Mouse (Mus musculus) hindbrain, embryonic 16.5 days (tissue): Measurements from ENCODE around the gene Agtrap. TPM values are rescaled to one million over a fixed set of nuclear protein-coding genes. Genes with fewer than 3 reads are reported as not detected.

Source experiments
- ATAC-seq: fragments of 200-750 bp; cut with Nextera tagmentation; 2 replicates; pipeline ENCODE4 v1.8.0; 2017; ENCODE audit warnings: moderate TSS enrichment, moderate library complexity
- H3K27ac ChIP-seq: fragments of 300-500 bp; sonication (generic); 2 replicates; pipeline ENCODE4 v1.5.1; 2014; ENCODE audit warnings: low read depth, mild to moderate bottlenecking, control low read depth, low read length, moderate library complexity
- H3K27me3 ChIP-seq: fragments of 300-500 bp; sonication (generic); replicated peaks from 2 replicates; pipeline ENCODE4 v1.6.1; 2014; ENCODE audit warnings: low read length; ENCODE audit not compliant: control insufficient read depth, insufficient read depth
- H3K36me3 ChIP-seq: fragments of 300-500 bp; sonication (generic); 2 replicates; pipeline ENCODE4 v1.6.1; 2014; ENCODE audit warnings: mild to moderate bottlenecking, low read length, moderate library complexity, mixed read lengths; ENCODE audit not compliant: control insufficient read depth, insufficient read depth
- H3K4me1 ChIP-seq: fragments of 300-500 bp; sonication (generic); 2 replicates; pipeline ENCODE4 v1.6.1; 2014; ENCODE audit warnings: low read depth, low read length; ENCODE audit not compliant: control insufficient read depth, insufficient read depth
- H3K4me2 ChIP-seq: fragments of 300-500 bp; sonication (generic); 2 replicates; pipeline ENCODE4 v1.6.1; 2014; ENCODE audit warnings: mild to moderate bottlenecking, low read length, control low read depth, moderate library complexity
- H3K4me3 ChIP-seq: fragments of 300-500 bp; sonication (generic); 2 replicates; pipeline ENCODE4 v1.5.1; 2014; ENCODE audit warnings: mild to moderate bottlenecking, low read length, control low read depth, moderate library complexity
- H3K9ac ChIP-seq: fragments of 300-500 bp; sonication (generic); 2 replicates; pipeline ENCODE4 v1.6.1; 2014; ENCODE audit warnings: low read depth, mild to moderate bottlenecking, control low read depth, low read length, moderate library complexity
- H3K9me3 ChIP-seq: fragments of 300-500 bp; sonication (generic); 2 replicates; pipeline ENCODE4 v1.6.1; 2014; ENCODE audit warnings: mild to moderate bottlenecking, low read length, moderate library complexity; ENCODE audit not compliant: control insufficient read depth
- WGBS: fragments of 180-500 bp; shearing (Covaris S2); extraction: QIAGEN DNeasy Blood & Tissue Kit; methylation state at CpG from one replicate; pipeline ENCODE4 v1.1.7; 2014; 5-methylcytosine and 5-hydroxymethylcytosine counted together
- polyA plus RNA-seq: library from polyadenylated mRNA; unstranded; fragments of >200 nt; fragmentation: Nextera tagmentation; extraction: Ambion mirVana; gene quantifications from 2 replicates; pipeline ENCODE4 v1.2.1, GENCODE M21; 2015

The Agtrap gene
- polyA plus RNA-seq, 1 experiment from 2014 or later, result 7.4 TPM

DNA sequence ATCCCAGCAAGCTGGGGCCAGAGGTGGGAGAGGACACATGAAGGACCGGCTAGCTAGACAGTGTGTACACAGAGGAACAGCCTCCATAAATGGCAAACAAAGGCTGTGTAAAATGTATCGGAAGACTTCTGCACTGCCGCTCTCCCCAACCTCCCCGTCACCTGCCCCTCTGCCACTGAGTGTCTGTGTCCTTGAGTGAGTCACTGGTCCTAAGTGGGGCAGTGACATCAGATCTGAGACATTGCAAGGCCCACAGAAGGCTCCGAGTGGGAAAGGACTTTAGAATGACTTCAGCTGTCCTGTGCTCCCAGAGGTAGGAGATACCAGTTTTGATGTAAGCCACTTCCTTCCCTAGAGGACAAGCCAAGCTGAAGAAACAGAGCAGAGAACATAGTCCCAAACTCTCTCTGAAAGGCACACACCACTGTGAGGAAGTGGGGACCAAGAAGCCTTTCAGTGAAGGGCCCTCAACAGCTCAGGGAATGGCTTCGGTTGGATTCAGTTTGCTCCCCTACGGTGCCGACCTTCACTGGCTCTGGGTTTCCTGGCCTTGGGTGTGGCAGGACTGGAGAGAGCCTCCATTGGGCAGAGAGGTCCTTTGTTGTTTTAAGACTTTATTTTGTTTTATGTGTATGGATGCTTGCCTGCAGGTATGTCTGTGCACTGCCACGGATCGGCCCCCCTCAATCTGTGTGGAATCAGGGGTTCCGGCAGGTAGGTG lies 4.9 kb upstream of the Agtrap start:
- no peak overlapping the region for H3K4me2 ChIP-seq
- H3K27ac ChIP-seq, result no peak overlapping the region
- H3K9ac ChIP-seq, result no peak overlapping the region; the same call in 1 of the 2 replicates
- peaks cover 6% of the 10 kb centered on the region for H3K4me1 ChIP-seq
- H3K9me3 ChIP-seq, result no peaks in the 10 kb centered on the region
- WGBS, result 88% methylated on average over 11 of the region's 11 CpGs
- no peak overlapping the region for H3K4me3 ChIP-seq
- H3K27me3 ChIP-seq, result no peaks in the 10 kb centered on the region
- no peak for ATAC-seq
- no peaks in the 10 kb centered on the region for H3K36me3 ChIP-seq

DNA sequence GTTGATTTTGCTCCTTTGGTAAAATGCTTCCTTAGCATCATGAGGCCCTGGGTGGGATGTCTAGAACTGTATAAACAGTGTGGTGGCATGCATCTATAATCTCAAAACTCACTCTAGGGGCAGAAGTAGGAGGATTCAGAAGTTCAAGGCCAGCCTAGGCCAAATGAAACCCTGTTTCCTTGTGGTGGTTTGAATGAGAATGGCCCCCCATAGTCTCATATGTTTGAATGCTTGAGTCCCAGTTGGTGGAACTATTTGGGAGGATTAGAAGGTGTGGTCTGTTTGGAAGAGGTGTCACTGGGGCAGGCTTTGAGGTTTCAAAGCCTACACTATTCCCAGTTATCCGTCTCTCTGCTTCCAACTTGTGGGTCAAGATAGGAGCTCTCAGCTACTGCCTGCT lies 3.4 kb upstream of the Agtrap start:
- Histone ChIP-seq H3K9me3 (no peaks in the 10 kb centered on the region), H3K9ac (no peak overlapping the region), H3K4me3 (no peak overlapping the region), H3K4me1 (peaks cover 13% of the 10 kb centered on the region), H3K36me3 (no peaks in the 10 kb centered on the region), H3K27ac (no peak overlapping the region), H3K4me2 (no peak overlapping the region), H3K27me3 (no peaks in the 10 kb centered on the region)
- WGBS, result 100% methylated on average over 1 of the region's 1 CpGs
- ATAC-seq, result no peak

DNA sequence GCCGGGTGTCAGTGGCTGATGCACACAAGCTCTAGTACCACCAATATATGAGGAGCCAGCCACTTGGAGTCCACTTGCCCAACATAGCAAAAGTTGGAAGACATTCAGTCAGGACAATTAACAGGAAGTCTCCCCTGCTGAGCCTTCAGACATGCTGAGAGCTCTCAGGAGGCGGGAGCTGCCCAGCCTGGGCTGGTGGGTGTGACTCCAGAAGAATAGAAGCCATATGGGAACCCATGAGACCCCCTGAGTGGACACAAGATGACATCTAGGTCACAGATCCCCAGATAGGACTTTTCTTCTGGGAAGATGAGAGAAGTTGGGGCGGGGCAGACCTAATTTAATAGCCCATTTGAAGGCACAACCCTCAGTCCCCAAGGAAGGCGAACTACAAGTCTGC lies 1.3 kb upstream of the Agtrap start:
- peaks cover 13% of the 10 kb centered on the region for H3K4me1 ChIP-seq
- H3K36me3 ChIP-seq, result no peaks in the 10 kb centered on the region
- H3K27me3 ChIP-seq, result no peaks in the 10 kb centered on the region
- H3K4me3 ChIP-seq, result no peak overlapping the region
- H3K27ac ChIP-seq, result no peak overlapping the region
- H3K4me2 ChIP-seq, result no peak overlapping the region
- 52% methylated on average over 4 of the region's 4 CpGs for WGBS
- no peaks in the 10 kb centered on the region for H3K9me3 ChIP-seq
- H3K9ac ChIP-seq, result no peak overlapping the region
- ATAC-seq, result no peak

DNA sequence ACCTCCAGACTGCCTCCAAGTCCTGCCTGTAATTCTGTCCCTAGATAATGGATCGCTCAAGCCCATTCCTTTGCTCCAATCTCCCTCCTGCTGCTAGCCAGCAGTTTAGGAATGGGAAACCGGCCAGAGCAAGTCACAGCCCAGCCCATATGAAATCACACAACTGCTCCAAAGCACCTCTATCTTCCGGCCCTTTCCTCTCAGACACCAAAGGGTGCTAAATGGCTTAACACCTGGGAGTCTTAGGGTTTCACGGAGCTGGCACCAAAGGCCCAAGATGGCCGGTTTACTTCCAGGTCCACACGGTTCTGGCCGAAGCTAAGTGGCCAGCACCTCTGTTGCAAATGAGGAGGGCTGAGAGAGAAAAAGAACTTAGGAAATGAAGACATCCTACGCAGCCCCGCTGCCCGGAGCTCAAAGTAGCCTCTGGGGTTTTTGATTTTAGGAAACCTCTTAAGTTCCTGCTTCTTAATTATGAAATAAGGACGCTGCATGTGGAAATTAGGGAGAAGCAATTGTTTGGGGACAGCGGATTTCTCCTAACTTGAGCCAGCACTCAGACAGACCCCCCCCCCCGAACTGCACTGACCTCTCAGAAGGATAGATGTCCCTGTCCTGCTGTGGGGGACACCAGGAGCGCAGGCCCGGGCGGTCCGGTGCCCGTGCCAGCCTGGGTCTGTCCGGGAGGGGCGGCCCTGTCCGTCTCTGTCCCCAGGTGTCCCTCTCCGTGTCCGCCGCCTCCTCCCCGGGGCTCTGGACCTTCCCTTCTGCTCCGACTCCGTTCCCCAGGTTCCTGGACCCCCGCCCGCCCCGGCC lies 532 bp downstream of the Agtrap start:
- peak overlapping the region; percentile 53 for H3K4me3 ChIP-seq
- 3% methylated on average over 29 of the region's 30 CpGs for WGBS
- peak overlapping the region; percentile 71 for H3K9ac ChIP-seq
- peak overlapping the region; percentile 55 for H3K27ac ChIP-seq
- peak overlapping the region; percentile 79 for H3K4me2 ChIP-seq
- no peaks in the 10 kb centered on the region for H3K36me3 ChIP-seq
- peaks cover 13% of the 10 kb centered on the region for H3K4me1 ChIP-seq
- H3K27me3 ChIP-seq, result no peaks in the 10 kb centered on the region
- no peak; the same call in 1 of the 2 replicates for ATAC-seq
- H3K9me3 ChIP-seq, result no peaks in the 10 kb centered on the region

DNA sequence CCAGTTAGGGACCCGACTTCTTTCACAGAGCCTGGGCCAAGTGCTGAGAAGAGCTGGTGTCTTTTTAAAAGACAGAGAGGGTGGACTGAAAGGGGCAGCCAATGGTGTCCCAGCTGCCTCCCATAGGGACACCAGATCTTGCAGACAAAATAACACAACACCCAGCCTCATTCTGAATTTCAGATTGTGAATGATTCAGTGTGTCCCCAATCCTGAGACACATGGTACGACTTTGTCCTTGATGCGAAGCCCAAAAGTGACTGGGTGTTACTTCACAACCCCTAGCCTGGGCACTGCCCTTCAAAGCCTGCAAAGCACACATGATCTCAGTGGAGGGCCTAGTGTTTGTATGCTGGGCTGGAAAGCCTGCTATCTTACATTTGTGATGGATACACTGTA lies 1.9 kb downstream of the Agtrap start:
- H3K4me1 ChIP-seq, result peaks cover 13% of the 10 kb centered on the region
- no peaks in the 10 kb centered on the region for H3K36me3 ChIP-seq
- no peak for ATAC-seq
- H3K27me3 ChIP-seq, result no peaks in the 10 kb centered on the region
- H3K27ac ChIP-seq, result no peak overlapping the region
- 73% methylated on average over 3 of the region's 3 CpGs for WGBS
- no peak overlapping the region for H3K4me2 ChIP-seq
- H3K4me3 ChIP-seq, result no peak overlapping the region
- H3K9me3 ChIP-seq, result no peaks in the 10 kb centered on the region
- no peak overlapping the region for H3K9ac ChIP-seq

DNA sequence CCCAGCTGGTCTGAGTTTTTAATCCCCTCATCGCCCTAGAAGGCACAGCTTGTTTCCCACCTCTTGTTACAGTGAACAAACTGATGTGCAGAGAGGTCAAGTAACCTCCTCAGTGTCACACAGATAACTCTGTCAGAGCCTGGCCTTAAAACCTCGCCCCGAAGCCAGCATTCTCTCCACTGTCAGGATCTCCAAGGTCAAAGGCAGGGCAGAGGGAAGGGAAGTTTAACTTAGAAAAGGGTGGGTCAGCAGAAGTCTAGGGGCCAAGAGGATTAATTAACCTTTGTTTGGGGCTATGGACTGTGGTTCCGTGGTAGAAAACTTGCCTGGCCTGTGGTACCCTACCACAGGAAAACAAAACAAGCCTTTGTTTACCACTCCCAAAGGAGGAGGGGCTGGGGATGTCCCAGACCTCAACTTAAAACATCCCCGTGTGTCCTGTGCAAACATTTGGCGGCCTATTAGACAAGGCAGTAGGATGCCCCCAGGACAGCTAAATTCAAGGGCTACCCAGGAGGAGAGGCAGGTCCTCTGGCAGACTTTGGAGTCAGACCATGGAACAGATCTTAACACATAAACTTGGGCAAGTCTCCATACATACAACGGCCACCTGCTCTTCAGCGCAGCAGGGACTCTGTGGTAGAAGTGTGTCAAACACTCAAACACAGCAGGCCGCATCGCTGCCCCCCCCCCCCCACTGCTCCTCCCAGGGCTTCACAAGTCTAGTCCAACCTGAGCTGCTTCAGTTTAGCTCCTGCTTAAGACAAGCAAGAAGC lies 2.5 kb downstream of the Agtrap start:
- H3K9me3 ChIP-seq, result no peaks in the 10 kb centered on the region
- no peak for ATAC-seq
- no peak overlapping the region for H3K4me2 ChIP-seq
- H3K27ac ChIP-seq, result no peak overlapping the region
- no peak overlapping the region for H3K9ac ChIP-seq
- H3K4me3 ChIP-seq, result no peak overlapping the region
- H3K27me3 ChIP-seq, result no peaks in the 10 kb centered on the region
- H3K4me1 ChIP-seq, result peaks cover 13% of the 10 kb centered on the region
- no peaks in the 10 kb centered on the region for H3K36me3 ChIP-seq
- WGBS, result 47% methylated on average over 8 of the region's 10 CpGs

DNA sequence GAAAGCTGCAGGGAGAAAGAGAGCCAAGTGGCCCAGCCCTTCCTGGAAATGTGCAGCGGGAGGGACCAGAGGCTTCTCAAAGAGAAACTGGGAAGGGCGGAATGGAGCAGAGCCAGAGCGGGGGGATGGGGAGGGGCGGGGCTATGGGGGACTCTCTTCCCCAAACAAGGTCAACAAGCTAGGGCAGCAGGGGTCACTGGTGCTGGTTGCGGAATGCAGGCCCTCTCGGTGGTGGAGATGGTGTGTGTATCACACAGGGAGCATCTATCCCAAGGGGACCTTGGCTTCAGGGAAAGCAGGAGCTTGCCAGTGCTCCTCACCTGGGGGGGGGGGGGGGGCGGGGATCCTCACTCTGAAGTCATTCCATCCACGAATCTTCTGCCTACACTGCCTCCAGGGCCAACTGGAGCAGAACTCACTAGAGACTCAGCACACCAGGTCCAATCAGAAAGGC lies 3.5 kb downstream of the Agtrap start:
- 6% methylated on average over 6 of the region's 8 CpGs for WGBS
- Histone ChIP-seq H3K9me3 (no peaks in the 10 kb centered on the region), H3K4me2 (no peak overlapping the region), H3K27ac (no peak overlapping the region), H3K9ac (no peak overlapping the region), H3K4me1 (peaks cover 13% of the 10 kb centered on the region), H3K27me3 (no peaks in the 10 kb centered on the region), H3K36me3 (no peaks in the 10 kb centered on the region), H3K4me3 (no peak overlapping the region)
- ATAC-seq, result no peak

DNA sequence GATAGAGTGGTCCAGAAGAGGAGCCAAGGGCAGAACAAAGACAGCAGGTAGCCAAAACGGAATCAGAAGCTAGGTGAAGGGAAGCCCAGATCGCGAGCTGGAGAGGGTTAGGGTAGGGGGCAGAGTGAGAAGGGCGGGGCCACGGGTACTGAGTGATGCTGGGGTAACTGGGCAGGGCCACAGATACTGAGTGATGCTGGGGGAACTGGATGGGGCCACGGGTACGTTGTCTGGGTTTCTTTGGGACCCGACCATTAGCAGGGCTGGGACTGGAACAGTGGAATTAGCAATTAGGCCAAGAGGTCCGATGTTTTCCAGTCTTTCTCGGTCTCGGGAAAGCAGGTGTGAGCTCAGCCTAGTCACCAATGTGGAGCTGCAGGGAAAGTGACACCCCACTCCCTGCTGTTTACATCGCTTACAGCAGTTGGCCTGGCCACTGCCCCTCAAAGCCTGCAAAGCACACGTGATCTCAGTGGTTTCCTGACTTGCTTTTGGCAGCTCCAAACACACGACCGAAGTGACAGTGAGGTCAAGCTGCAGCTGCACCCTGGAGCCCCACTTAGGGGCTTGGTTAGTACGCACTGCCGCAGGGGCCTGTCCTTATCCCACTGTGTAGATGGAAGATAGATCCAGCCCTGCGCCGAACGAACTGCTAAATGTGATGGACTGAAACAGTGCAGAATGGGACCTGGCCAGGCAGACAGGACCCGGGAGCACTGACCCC lies 4.5 kb downstream of the Agtrap start:
- WGBS, result 62% methylated on average over 21 of the region's 21 CpGs
- no peak overlapping the region for H3K4me3 ChIP-seq
- H3K9ac ChIP-seq, result no peak overlapping the region
- H3K36me3 ChIP-seq, result no peaks in the 10 kb centered on the region
- H3K27ac ChIP-seq, result no peak overlapping the region
- no peak overlapping the region for H3K4me2 ChIP-seq
- no peaks in the 10 kb centered on the region for H3K27me3 ChIP-seq
- no peaks in the 10 kb centered on the region for H3K9me3 ChIP-seq
- ATAC-seq, result no peak
- H3K4me1 ChIP-seq, result peaks cover 12% of the 10 kb centered on the region
